Mouse (Mus musculus) retina, embryonic 14.5 days (tissue): ENCODE results near the gene Btbd18.

Experiments used
- DNase-seq: peaks from one replicate; pipeline ENCODE4 v3.0.0-alpha.2; 2015; ENCODE audit warnings: low spot score

Gene Btbd18

GRCm38 (mm10) chr2:84658806-84659205 lies at the start of gene Btbd18:
Gene Btbd18 (plus strand): TSS chr2:84659079.
- DNase-seq = no peak

GRCm38 (mm10) chr2:84612764-84613163 lies 46.1 kb upstream of the Btbd18 start:
- no peak for DNase-seq

- peak; percentile 81 for DNase-seq
Observed at GRCm38 (mm10) chr2:84617637-84618515, 41.0 kb upstream of the Btbd18 start.

- DNase-seq = no peak
Observed at GRCm38 (mm10) chr2:84618914-84619313, 40.0 kb upstream of the Btbd18 start.

GRCm38 (mm10) chr2:84619646-84620340 lies 39.1 kb upstream of the Btbd18 start:
- no peak for DNase-seq

GRCm38 (mm10) chr2:84622668-84623067 lies 36.2 kb upstream of the Btbd18 start:
- no peak for DNase-seq

- no peak for DNase-seq
Observed at GRCm38 (mm10) chr2:84623428-84624119, 35.3 kb upstream of the Btbd18 start.

DNA sequence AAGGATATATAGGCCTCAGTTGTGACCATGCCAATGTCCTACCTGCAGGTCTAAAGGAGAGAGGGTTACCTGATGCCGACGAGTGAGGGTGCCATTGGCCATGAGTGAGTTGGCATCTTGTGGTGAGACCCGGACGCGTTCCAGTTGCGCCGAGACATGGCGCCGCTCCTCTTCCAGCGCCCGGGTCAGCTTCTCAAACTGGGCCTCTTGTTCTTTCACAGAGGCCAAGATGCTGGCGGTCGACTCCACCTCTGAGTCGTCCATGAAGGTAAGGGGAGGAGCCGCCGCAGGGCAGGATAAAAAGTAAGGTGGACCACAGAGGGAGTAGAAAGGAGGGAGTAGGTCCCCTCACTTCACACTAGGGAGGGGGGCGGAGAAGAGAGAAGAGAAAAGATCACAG lies 34.7 kb upstream of the Btbd18 start:
- no peak for DNase-seq

- DNase-seq = no peak
Observed at GRCm38 (mm10) chr2:84626366-84626975, 32.4 kb upstream of the Btbd18 start.

GRCm38 (mm10) chr2:84627036-84627435 lies 31.8 kb upstream of the Btbd18 start:
- no peak for DNase-seq

GRCm38 (mm10) chr2:84632001-84632400 lies 26.9 kb upstream of the Btbd18 start:
- no peak for DNase-seq

- no peak for DNase-seq
Observed at GRCm38 (mm10) chr2:84632999-84633398, 25.9 kb upstream of the Btbd18 start.

GRCm38 (mm10) chr2:84634006-84634405 lies 24.9 kb upstream of the Btbd18 start:
- DNase-seq = no peak

DNA sequence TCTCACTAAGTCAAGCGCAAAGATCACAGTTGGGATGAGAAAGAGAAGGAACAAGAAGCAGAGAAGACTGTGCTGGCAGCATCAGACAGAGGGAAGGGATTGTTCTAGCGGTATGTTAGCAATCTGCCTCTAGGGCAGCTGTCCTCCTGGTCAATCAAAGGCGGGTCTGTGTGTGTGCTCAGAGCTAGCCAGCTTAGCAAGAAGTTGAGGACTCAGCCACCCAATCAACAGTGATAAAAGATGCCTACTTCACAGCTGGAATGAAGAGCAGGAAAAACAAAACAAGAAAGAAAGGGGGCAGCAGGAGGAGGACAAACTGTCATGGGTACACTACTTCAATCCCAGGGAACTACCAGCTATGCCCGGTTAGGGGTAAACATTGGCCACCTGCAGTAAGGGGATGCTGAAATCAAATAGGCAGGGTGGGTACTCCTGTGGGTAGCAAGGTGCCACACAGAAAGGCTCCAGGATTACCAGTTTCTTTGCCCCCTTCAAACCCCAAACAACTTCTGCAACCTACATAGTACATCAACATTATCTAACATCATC lies 23.9 kb upstream of the Btbd18 start:
- DNase-seq = peak; percentile 28

DNA sequence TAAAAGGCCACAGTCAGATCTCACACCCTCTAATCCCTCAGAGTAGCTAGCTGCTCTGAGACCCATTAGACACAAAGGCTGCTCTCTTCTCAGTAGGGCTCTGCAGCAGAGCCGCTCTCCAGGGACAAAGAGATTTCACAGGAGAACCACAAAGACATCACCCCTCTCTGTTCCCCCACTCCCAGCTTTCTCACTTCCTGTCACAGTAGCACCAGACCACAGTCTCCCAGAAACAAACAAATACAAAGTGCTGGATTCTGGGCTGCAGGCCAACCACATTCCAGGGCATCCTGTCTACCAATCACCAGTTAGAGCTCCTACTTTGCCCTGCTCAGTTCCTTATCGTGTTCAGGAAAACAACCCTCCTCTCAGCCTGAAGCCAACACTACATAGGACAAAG lies 23.3 kb upstream of the Btbd18 start:
- DNase-seq = peak; percentile 65

- no peak for DNase-seq
Observed at GRCm38 (mm10) chr2:84636231-84636741, 22.6 kb upstream of the Btbd18 start.

- no peak for DNase-seq
Observed at GRCm38 (mm10) chr2:84637452-84638165, 21.3 kb upstream of the Btbd18 start.

GRCm38 (mm10) chr2:84638428-84639220 lies 20.3 kb upstream of the Btbd18 start:
- DNase-seq = no peak

GRCm38 (mm10) chr2:84640833-84641232 lies 18.0 kb upstream of the Btbd18 start:
- DNase-seq = no peak

GRCm38 (mm10) chr2:84646138-84646537 lies 12.7 kb upstream of the Btbd18 start:
- no peak for DNase-seq
